Mouse (Mus musculus): ENCODE data around the gene Zfp277.

Zfp277 gene

DNA sequence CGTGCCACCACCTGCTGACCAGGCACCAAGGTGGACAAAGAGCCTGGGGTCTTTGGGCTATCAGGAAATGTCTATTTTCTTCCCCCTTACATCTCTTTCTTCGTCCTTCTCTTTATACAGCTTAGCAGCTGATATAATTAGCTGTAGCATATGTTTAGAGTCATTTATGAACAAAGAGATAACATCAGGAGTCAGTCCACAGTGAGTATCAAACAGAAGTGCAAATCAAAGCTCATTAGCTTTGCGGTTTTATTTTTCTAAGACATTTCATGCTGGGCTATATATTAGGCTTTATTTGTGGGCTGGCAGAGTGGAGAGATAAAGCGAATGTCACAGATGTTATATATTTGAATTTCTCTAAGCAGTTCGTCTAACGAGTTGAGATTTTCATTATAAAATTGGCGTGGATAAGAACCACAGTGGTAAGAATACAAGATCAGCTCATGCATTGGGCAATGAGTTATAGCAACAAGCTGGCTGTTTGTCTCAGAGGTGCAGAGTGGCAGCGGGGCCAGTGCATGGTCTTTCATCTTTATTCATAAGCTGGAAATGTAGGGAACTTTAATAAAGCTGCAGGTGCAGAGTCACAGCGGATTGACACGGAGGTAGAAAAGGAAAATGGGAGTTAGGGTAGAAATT is 98.5 kb downstream of the Zfp277 start:
- no peak for DNase-seq

DNA sequence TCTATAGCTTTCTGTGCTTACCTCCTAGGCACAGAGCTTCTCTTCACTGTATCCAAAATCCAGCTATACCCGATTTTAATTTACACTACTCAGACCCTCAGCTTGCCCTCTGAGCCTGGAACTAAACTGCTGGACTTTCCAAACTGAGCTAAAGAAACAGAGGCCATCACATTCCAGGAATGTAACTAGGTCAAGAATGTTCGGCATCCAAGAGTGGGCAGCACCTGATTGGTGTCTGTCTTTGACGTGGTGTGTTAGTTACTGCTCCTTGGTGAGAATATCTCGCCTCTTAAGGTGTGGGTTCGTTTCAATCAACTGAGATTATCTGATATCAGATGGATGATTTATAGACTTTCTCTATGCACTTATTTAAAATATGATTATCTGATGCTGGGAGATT is 104.3 kb downstream of the Zfp277 start:
- no peak for DNase-seq

DNA sequence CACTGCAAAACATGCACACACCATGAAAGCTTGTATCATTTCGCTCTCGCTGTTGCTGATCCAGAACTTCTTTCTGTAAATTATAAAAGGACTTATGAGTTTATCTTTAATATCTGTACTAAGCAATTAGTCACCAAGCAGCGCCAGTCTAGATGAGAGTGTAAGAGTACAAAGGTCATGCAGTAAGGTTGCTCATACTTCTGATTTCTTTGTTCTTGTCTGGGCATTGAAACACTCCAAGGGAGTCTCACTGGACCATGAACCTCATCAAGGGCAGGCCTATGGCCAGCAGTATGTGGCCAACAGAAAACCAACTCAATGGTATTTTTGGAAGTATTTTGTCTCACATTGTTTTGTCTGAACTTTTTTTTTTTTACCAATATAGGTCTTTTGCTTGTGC is 110.4 kb downstream of the Zfp277 start:
- DNase-seq = no peak

DNA sequence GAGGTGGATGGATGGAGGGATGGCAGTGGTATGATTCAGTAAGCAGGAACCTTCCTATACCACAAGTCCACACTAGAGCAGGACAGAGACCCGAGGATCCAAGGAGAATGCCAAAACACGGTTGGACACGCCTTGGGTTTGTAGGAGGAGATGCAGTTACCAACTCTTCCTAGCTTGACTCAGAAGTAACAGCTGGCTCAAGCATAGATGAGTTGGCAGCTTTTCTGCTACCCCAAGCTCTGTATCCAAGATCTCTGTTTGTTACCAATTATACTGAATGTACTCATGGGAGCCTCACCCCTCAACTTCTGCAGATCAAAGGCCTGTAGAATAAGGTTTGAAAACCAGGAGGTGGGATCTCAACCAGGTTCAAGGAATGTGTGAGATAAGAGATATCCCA is 114.2 kb downstream of the Zfp277 start:
- DNase-seq = no peak

DNA sequence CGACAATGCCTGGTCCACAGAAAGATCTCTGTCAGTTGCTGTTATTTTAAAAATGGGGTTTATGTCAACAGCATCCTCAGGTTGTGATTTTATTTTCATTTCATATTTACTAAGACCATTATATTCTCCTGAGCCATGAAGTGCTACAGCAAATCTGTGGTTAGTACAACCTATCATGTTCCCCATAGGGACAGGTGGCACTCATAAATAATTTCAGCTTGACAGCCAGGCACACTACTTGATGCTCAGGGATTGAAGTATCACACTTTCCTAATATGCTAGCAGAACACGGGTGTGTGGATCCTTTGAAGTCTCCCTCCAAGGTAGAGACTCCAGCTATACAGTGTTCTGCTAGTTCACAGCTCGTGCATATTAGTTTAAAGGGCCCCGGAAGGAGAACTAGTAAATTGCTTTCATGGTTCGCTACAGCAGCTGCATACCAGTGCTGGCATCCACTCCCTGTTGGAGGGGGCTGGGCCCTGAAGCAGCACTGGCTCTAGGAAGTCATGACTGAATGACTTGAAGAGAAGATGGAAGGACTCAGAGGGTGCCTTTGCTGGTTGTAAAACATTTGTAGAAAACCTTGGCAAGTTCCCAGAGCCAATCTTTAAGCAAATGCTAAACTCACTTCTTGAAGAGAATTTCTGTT is 118.6 kb downstream of the Zfp277 start:
- DNase-seq = no peak

DNA sequence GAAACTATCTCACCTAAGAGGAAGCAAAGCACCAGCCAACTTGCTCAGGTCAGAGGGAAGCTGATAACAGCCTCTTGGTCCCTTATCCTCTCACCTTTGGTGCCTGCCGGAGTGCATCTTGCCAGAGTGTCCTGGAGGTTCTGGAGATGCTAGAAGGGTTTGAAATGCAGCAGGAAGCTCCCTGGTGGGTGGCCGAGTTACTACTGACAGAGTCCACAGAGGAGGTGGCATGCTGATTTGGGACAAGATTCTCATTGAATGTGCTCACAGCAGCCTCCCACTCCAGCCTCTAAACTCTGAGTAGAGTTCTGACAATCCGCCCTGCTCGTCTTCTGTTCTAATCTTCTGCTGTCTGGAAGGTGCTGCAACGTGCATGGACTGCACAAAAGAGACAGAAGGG is 120.1 kb downstream of the Zfp277 start:
- DNase-seq = no peak

DNA sequence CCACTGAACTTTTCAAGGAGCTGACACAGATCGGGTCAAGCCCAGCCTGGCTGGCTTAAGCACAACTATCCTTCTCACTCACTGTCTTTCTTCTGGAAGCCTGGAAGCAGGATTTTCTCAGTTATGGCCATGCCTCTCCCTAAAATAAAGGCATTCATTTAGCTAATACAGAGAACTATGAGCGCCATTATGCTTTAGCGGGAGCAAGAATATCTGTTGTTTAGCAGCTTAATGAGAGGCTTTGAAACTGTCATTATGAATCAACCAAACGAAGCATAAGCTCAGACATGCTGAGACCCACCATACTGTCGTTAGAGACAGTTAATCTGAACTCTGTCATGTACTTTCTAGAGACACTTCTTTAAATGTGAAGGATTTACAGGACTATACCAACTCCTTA is 120.9 kb downstream of the Zfp277 start:
- no peak for DNase-seq

DNA sequence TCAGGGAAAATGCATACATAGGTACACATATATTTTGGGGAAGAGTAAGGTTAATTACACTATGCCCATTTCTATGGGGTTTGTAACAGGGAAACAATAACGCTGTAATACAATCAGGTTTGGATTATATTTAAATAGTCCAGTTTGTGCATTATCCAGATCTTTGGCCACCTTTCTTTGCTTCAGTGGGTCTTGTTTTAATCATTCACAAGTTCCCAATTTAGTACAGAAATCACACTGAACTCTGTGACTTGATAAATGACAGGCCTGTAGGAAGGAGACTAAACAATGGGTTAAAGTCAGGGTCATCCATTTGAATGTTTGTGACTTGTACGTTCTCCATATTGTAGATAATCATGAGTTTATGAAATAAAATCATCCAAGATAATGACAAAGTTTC is 130.6 kb downstream of the Zfp277 start:
- no peak for DNase-seq

DNA sequence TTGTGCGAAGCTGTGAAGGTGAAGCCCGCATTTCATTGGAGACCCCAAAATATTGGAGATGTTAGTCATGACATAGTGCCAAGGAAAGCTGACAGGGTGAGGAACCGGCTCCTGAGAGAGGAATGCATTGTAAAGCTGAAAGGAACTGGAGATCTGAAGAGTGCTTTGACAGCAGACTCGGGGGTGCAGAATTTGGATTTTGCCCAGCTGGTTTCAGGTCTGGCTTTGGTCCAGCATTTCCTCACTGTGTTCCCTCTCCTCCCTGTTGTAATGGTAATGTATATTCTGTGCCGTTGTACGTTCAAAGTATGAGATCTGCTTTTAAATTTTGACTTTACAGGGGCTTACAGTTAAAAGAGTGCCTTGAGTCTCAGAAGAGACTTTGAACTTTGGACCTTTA is 141.7 kb downstream of the Zfp277 start:
- DNase-seq = no peak

DNA sequence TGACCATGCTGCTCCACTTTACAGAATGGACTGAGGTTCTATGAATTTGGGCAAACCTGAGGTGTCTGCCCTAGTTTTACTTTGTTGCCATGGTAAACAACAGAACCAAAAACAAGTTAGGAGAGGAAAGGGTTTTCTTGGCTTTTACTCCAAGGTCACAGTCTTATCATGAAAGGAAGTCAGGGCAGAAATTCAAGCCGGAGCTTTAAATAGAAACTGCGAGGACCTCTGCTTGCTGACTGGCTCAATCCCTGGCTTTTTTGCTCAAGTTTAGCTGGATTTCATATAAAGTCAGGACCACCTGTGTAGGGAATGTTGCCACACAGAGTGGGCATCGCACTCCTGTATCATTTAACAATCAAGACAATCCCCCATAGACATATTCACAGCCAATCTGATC is 147.1 kb downstream of the Zfp277 start:
- DNase-seq = no peak

DNA sequence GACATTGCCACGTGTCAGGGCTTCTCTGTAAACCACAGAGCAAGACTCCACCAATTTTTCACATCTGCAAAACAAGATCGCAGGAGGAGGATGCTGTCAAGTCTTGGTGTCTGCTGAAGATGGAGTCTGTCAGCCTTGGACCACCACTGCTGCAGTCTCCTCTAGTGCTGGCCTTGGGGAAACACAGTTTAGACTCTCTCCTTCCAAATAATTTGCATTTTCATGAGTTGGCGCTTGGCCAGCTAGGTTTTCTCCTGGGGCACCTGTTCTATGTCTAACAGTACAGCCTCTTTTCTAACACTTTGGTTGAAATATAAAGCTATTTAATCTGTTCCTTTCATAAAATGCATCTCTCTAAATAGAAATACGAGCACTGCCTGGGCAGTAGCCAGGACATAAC is 159.2 kb downstream of the Zfp277 start:
- no peak for DNase-seq

DNA sequence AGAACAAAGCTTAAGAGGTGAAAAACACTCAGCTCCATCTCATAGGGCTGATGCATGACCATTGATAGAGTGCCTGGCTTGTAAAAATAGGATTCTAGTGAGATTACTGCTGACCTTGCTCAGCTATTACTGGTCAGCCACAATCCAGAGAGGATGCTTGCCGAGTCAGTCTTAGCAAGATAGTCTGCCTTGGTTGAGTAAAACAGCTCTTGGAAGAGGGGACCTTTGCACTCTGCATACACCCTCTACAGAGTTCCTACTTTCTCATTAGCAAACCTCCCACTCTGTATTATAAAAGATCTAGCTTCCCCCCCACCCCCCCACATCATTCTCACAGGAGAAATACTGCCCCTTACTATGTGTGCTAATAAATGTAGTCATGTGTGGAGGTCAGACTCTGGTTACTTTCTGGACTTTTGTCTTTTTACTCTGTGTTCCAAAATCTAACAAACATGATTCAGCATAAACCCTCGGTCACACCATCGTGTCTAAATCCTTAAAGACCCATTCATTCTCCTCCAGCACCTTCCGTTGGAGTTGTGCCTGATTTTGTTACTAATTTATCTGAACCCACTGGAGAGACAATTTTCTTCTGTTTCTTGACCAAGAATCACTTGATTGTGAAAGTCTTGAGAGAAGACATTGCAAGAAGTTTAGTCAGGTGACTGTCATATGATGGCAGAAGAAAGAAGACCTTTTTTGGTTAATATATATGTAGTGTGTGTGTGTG is 164.9 kb downstream of the Zfp277 start:
- no peak for DNase-seq

DNA sequence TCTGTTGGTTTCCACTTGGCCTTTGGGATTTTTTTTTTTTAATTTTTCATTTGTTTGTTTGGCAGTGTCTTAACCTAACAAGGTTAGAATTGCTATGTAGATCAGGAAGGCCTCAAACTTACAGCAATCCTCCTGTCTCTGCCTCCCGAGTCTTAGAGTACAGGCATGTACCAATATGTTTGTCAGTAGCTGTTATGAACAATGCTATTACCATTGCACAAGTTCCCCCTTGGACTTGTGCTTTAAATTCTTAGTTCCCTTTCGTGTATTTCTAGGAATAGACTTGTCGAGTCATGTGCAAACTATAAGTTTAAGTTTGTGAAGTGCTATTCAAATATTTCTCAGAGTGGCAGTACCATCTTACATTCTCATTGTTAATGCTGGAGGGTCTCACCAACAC is 168.1 kb downstream of the Zfp277 start:
- DNase-seq = no peak

DNA sequence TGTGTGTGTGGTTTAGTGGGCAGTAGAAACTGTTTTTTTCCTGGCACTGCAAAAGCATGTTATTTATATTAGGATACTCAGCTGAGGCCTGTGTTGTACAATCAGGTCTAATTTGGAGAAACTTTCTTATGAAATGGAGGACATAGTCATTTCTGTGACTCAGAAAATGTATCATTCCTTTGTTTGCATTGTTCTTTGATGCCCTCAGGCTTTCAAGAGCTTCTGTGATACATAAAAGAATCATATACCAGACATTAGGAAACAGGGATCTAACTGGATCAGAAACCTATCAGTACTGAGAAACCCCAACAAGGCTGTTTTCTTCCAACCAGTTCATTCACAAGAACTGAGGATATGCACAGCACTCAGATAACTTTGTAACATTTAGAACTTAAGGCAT is 170.8 kb downstream of the Zfp277 start:
- DNase-seq = no peak

DNA sequence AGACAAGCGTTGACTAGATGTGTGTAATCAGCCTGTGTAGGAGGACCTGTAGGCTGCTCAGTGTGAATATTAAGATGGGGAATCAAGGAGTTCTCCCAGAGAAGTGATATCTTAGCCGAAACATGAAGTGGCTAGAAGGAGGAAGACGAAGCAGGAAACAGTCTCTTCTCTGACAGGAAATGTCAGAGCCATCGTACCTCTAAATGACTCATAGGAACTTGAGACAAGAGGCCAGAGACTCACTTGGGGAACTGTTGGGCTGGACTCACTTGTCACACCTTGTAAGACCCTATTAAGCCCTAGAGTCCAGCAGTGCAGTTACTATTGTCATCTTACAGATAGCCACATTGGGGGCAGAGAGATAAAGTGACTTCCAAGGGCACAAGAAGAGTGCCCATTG is 172.4 kb downstream of the Zfp277 start:
- no peak for DNase-seq

DNA sequence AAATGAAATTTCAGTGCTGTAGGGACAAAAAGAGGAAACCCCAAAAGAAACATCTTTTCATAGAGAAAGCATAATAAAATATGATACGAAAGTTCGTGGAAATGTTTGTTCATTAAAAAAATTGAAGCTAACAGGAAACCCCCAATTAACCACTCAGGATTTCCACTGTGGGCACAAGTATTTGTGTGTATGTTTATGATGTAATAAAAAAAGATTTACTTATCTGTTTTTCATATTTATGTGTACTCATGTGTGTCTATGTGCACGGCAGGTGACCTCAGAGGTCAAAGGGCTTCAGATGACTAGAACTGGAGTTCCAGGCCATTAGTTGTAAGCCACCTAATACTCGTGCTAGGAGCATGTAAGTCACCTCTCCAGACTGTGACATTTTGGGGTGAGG is 173.0 kb downstream of the Zfp277 start:
- DNase-seq = no peak

DNA sequence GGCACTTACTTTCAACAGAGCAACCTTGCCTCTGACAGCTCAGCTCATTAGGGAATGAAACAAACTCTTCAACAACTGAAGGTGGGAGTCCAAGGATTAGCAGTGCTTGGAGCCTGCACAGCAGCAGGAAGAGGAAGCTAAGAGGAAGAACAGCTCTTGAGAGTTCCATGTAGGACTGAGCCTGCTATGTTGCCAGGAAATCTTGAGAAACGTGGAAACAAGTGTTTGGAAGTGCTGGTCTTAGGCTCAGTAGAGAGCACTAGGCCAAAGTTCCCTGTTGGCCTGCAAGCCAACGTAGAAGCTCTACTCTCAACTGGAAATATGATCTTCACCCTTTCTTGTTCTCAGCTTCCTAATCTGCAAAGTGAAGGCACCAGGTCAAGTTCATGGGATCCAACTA is 177.4 kb downstream of the Zfp277 start:
- no peak for DNase-seq

Data from cerebellum, adult 9-11 months (tissue).